Mouse (Mus musculus): ENCODE data around the gene Gm14440. TPM values are rescaled to one million over a fixed set of nuclear protein-coding genes. Genes with fewer than 3 reads are reported as not detected.
"Not testable (repeated sequence)": the region's sequence is repeated elsewhere in the genome, so short reads cannot be mapped to it uniquely, and the experiment has no call there.

The Gm14440 gene
- polyA plus RNA-seq (2015; fragmentation: Nextera tagmentation; extraction: Ambion mirVana), result 0.49 and 4.6 TPM in 2 replicates

DNA sequence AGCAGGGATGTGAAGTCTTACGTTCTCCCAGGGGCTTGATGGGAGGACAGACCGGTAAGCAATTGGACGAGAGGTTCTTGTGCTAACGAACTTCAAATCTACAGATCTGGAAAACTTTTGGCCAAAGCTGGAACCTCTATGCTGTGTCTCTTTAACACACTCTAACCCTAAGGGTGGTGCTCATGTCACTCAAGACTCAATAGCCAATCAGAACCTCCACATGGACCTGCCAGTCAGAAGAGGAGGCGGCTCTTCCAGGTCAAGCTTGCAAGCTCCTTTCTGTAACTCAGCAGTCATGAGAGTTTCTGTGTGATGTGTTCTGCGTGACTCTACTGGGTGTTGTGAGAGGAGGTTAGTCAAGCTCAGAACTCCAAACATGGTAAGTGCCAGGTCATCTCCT is at the start of gene Gm14440:
Gene Gm14440 (plus strand): TSS at position 301 of the 400 bp plus-strand sequence.
- not testable (repeated sequence) for H3K4me3 ChIP-seq; H3K9ac ChIP-seq; H3K27me3 ChIP-seq; ATAC-seq (ENCODE audit: insufficient number of reproducible peaks, insufficient read depth, low FRiP score, low TSS enrichment, low read depth); H3K9me3 ChIP-seq; H3K27ac ChIP-seq; H3K36me3 ChIP-seq; H3K4me2 ChIP-seq; H3K4me1 ChIP-seq
- WGBS, result no CpG with 5 or more reads among the region's 6 CpGs

Other genes starting within 250 kb of the Gm14440 start
- gene Gm14393, start 207.3 kb upstream of the Gm14440 start, polyA plus RNA-seq (2015; fragmentation: Nextera tagmentation; extraction: Ambion mirVana), result 1.4 TPM in 1 of 2 replicates, not detected in the other
- gene Gm14399, start 133.1 kb upstream of the Gm14440 start, polyA plus RNA-seq (2015; fragmentation: Nextera tagmentation; extraction: Ambion mirVana), result 6.8 and 8.5 TPM in 2 replicates
- 1.8 and 2.0 TPM in 2 replicates for gene Gm14443, start 99.3 kb upstream of the Gm14440 start, polyA plus RNA-seq (2015; fragmentation: Nextera tagmentation; extraction: Ambion mirVana)
- gene Gm14391, start 68.2 kb upstream of the Gm14440 start, polyA plus RNA-seq (2015; fragmentation: Nextera tagmentation; extraction: Ambion mirVana), result 4.2 and 9.3 TPM in 2 replicates
- gene Gm4631, start 63.1 kb downstream of the Gm14440 start, polyA plus RNA-seq (2015; fragmentation: Nextera tagmentation; extraction: Ambion mirVana), result 23.1 and 24.8 TPM in 2 replicates
- 5.0 and 6.5 TPM in 2 replicates for gene Zfp968, start 97.3 kb downstream of the Gm14440 start, polyA plus RNA-seq (2015; fragmentation: Nextera tagmentation; extraction: Ambion mirVana)
- gene Gm4724, start 160.7 kb downstream of the Gm14440 start, polyA plus RNA-seq (2015; fragmentation: Nextera tagmentation; extraction: Ambion mirVana), result 11.0 and 12.3 TPM in 2 replicates
- 7.1 and 8.0 TPM in 2 replicates for gene Zfp965, start 194.9 kb downstream of the Gm14440 start, polyA plus RNA-seq (2015; fragmentation: Nextera tagmentation; extraction: Ambion mirVana)